Mouse (Mus musculus) adrenal gland, adult 10 weeks (tissue): Measurements from ENCODE around the gene Mkln1. TPM values are rescaled to one million over a fixed set of nuclear protein-coding genes. Genes with fewer than 3 reads are reported as not detected.

Source experiments
- polyA plus RNA-seq: library from polyadenylated mRNA; stranded (reverse); fragments of 350-450 nt; fragmentation: Illumina TruSeq; extraction: RNeasy Lipid Tissue Mini Kit (QIAGEN cat#74804); gene quantifications from one replicate; pipeline ENCODE4 v1.2.3, GENCODE M21; 2014; ENCODE audit warnings: low read depth, low replicate concordance

Mkln1 gene
- polyA plus RNA-seq, result 691 TPM

DNA sequence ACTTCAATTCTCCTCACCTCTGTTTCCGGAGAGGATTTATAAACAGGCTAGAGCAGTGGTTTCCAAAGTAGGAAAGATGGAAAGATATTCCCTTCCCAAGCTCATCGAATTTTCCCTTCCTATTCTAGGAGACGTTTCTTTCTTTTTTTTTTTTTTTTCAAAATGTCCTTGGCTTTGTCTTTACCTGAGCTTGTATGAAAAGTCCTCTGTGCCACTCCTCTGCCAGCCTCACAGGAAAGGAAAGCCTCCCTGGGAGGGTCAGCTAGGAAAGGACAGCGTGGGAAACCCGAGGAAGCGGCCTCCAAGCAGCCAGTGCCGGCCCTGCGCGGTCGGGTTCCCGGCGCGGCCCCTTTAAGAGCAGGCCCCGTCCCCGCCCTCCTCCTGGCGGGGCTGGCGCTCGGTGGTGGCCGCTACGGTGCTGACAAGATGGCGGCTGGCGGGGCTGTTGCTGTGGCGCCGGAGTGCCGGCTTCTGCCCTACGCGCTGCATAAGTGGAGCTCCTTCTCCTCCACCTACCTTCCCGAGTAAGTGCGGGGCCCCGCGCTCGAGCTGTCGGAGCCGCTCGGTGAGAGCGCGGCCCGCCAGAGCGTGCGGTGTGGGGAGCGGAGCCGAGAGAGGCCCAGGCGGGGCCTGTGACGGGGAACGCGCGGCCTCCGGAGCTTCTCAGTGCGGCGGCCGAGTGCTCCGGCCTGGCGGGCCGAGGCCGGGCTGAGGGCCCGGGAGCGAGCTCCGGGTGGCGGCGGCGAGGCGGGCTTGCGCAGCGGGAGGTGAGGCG lies at the start of gene Mkln1:
Gene Mkln1 (plus strand): TSS at position 305 of the 775 bp plus-strand sequence.

DNA sequence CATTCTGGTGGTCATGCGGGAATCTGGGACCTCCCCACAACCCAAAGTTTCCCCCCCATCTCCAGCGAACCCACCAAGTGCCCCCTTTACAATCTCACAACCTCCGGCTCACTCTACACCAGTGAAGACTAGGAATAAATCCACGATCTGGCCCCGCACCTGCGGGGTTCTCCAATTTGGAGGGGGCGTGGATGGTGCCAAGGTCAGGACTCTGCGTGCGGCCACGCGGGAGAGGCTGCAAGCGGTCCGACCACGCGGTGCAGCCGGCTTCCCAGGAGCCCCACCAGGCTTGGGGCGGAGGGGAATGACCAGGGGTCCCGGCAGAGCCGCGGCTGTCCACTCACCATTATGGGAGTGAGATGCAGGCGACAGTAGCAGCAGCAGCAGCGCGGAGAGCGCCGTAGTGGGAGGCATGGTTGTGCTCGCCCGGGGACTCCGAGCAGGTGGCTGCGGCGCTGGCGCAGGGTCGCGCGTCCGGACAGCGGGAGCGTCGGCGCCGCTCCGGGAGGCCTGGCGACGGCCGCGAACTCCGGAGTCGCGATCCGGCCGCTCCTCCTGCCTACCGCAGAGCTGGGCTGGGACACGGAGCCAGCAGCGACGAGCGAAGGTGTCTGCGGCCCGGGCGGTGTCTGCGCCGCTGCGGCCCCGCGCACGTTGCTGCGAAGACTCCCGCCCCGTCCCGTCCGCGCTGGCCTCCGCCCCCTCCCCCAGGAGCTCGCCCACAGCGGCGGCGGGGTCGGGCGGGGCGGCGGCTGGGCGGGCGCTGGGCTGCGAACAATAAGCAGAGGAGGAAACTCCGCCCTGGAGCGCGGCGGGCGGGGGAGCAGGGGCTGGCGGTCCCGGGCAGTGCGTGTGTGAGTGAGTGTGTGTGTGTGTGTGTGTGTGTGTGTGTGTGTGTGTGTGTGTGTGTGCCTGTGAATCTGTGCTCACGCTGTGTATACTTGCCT lies 165.0 kb downstream of the Mkln1 start, which contains the start of gene Podxl:
Gene Podxl (minus strand): TSS at position 747 of the 947 bp plus-strand sequence.

Other genes with a start within 250 kb of the Mkln1 start
- gene Podxl, start 165.2 kb downstream of the Mkln1 start, polyA plus RNA-seq, result 42.7 TPM